Mouse (Mus musculus) heart, adult 11 months (tissue): ENCODE measurements around the gene Gm5662.
"Not testable (repeated sequence)": the region's sequence is repeated elsewhere in the genome, so short reads cannot be mapped to it uniquely, and the experiment has no call there.

ENCODE experiments used
- DNase-seq: peaks from one replicate; pipeline ENCODE4 v3.0.0; 2022

The Gm5662 gene

DNA sequence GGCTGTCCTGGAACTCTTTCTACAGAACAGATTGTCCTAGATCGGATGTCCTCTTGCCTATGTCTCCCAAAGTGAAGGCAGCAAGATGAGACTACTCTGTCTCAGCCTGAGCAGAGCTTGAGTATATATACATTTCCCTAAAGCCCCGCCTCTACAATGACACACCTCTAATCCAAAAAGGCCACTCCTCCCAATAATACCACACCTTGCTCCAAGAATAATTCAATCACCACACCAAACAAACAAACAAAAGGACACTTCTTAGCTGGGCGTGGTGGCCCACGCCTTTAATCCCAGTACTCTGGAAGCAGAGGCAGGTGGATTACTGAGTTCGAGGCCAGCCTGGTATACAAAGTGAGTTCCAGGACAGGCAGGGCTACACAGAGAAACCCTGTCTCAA lies at the start of gene Gm5662:
Gm5662 (minus strand) TSS at position 101 of the 400 bp plus-strand sequence.
- DNase-seq, result not testable (repeated sequence)

DNA sequence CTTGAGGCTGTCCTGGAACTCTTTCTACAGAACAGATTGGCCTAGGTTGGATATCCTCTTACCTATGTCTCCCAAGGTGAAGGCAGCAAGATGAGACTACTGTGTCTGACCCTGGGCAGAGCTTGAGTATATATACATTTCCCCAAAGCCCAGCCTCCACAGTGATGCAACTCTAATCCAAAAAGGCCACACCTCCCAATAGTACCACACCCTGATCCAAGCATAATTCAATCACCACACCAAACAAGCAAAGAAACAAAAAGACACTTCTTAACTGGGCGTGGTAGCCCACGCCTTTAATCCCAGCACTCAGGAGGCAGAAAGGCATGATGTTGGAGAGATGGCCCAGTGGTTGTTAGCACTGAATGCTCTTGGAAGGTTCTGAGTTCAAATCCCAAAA lies 49.6 kb upstream of the Gm5662 start, which contains the start of gene Gm5039:
Gm5039 (minus strand) TSS at position 101 of the 400 bp plus-strand sequence.
- peak; percentile 82 for DNase-seq

DNA sequence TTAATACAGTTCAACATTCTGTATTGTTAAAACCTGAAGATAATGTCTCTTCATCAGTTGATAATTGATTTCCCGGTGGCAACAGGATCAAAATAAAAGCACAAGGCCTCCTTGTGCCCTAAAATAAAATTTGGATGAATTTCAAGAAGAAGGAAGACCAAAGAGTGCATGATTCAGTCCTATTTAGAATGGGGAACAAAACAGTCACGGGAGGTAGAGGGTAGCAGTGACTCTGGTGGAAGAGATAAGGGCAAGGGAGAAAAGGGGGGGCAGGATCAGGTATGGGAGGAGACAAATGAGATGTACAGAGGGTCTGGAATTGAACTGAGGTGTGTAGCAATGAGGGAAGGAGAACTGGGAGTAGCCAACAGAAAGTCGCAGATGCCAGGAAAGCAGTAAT lies 40.3 kb upstream of the Gm5662 start:
- peak; percentile 45 for DNase-seq

DNA sequence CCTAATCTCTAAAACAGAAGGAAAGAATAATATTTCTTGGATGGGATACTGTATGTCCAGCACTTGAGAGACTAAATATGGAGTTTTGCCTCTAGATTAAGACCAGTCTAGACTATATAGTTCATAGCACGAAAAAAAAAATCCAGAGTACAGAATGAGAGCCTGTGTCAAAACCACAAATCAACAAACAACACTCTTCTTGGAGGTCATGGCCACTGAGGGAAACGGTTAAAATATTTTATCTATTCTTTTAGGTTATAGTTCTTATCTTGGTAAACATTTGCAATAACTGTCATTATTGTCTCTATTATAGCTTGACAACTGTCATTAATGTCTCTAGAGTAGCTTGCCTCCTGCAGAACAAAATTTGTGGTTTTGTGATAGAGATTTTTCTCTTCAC lies 22.9 kb upstream of the Gm5662 start:
- DNase-seq, result not testable (repeated sequence)

DNA sequence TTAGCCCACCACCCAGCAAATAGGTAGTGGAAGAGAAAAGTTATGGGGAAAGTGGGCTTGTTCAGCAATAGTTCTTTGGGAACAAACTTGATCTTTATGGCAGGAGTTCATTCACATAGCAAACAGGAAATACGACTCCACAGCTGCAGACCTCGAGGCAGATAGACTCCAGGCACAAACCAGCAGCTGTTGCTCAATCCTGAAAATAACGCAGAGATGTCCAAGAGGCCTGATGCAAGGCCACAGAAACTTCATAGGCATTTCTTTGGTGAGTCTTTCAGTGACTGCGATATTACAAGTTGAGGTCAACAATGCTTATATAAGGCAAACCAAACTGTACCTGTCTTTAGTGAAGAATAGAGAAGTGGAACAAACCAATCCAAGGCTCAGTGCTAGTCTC lies 18.8 kb upstream of the Gm5662 start:
- DNase-seq, result not testable (repeated sequence)

DNA sequence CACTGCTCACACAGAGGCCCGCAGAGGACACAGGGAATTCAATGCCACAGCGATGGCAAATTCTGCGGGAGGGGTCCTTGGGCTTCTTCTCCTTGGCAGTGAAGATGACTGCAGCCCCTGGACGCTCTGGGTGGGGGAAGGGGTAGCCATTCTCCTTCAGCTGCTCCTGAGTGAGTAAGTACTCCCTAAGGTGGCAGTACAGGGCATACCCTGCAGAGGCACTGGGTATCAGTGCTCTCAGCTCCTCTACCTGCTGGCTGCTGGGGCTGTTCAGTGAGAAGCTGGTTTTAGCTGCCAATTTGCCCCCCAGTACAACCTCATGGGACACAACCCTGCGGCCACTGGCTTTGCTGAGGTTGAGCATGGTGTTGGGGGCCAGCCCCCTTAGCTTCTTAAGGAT lies 10.9 kb upstream of the Gm5662 start:
- DNase-seq, result not testable (repeated sequence)

DNA sequence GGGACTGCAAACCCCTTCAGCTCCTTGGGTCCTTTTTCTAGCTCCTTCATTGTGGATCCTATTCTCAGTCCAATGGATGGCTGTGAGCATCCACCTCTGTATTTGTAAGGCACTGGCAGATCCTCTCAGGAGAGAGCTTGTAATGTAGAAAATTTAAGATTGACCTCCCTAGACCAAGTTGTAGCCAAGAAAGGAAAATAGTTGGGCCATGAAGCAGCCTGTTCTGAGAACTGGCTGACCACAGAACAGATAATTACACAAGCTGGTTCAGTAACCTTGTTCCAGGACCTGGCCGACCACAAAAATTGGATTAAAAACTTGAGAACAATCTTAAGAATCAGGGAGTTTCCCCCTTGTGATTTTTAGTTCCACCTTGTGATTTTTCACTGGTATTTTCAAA lies 17.1 kb downstream of the Gm5662 start:
- DNase-seq, result peak; percentile 63

DNA sequence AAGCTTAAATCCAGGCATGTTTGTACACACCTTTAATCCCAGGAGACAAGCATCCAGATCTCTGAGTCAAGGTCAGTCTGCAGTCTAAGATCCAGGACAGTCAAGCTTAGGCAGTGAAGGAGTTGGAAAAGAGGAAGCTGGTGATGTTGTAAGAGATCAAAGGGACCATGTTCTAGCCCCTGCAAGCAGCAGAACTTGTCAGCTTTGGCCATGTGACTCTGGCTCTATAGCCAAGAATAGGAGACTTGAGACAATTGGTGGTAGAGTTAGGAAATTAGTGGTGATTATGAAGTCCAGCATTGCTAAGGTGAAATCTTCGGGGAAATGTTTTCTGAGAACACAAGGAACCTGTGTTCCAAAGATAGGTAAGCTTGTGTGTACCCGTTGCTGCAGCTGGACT lies 18.4 kb downstream of the Gm5662 start:
- DNase-seq, result peak; percentile 69

DNA sequence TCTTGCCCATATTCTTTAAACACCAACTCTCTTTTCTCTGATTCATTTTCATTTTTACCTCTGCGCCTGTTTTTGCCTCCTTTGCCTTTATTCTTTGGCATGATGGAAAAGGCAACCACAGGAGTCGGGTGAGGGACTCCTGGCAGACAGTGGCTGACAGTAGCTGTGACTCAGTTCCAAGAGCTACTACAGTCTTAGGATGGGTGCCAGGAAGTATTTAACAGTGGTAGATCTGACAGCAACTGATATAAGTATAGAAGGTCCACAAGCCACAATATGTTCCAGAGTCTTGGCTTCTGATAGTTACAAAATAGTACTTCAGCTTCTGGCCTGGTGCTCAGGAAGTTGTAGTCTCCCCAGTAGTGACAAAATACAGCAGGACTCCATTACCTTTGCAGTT lies 24.3 kb downstream of the Gm5662 start, which contains the start of gene Gm8332:
Gm8332 (minus strand) TSS at position 101 of the 400 bp plus-strand sequence.
- DNase-seq, result not testable (repeated sequence)

DNA sequence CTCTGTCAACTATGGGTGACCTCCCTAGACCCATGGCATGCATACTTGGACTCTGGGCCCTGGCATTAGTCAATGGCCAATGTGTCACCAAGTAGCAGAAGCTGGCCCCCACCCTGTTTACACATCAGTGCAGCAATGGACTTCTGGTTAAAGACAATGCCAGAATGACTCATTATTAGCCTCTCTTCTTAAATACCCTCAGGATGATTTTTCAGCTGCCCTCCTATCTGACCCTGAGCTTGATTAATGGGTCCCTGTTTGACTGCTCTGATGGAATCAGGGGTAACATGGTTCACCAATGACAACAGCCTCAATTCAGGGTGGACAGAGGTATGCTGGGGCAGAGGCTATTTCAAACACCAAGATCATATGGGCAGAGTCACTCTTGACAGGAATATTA lies 28.5 kb downstream of the Gm5662 start:
- DNase-seq, result peak; percentile 59

DNA sequence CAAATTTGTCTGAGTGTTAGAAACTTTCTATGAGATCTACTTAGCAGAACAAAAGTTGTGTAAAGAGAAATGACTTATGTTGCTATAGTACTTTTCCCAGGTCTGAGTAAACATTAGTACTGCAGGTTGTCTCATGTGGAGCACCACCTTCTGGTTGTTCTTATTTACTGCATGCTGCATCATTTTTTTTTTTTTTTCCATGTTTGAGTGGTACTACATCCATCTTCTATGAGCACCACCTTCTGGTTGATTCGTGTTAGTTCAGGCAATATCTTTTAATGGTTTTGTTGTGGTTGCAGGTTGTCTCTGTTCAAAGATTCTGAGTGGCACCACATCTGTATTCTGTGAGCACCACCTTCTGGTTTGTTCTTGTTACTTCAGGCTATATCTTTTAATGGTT lies 31.4 kb downstream of the Gm5662 start:
- not testable (repeated sequence) for DNase-seq
